Mouse (Mus musculus) c-Kit-positive CD71-negative TER-119-negative erythroid progenitor cells, embryonic 14.5 days (primary cell): Measurements from ENCODE around the gene Dnajb3.

Experiments used
- DNase-seq: peaks from one replicate; pipeline ENCODE4 v3.0.0-alpha.2; 2013; ENCODE audit warnings: low read depth

Dnajb3 gene

DNA sequence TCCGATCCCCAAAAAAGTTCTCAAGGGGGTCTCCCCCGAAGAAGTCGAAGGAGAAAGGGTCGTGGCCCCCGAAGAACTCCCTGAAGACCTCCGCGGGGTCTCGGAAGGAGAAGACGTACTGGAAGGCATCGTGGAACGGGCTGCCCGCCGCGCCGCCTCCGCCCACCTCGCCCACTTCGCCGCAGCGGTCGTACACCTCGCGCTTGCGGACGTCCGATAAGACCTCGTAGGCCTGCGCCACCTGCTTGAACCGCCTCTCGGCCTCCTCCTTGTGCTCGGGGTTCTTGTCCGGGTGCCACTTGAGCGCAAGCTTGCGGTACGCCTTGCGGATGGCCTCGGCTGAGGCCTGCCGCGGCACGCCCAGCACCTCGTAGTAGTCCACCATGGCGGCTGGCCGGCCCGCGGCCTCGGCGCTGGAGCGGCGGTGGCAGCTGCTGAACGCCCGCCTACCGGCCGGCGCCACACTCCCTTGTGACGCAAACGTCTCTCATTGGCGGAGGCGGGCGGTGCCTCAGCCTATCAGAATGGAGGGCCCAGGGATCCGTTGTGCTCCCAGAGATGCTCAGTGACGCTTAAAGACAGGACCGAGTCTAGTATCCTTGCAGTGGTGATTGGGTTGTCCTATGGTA, at the start of gene Dnajb3:
Gene Dnajb3 (minus strand): TSS at position 489 of the 629 bp plus-strand sequence.
- peak; percentile 36 for DNase-seq

DNA sequence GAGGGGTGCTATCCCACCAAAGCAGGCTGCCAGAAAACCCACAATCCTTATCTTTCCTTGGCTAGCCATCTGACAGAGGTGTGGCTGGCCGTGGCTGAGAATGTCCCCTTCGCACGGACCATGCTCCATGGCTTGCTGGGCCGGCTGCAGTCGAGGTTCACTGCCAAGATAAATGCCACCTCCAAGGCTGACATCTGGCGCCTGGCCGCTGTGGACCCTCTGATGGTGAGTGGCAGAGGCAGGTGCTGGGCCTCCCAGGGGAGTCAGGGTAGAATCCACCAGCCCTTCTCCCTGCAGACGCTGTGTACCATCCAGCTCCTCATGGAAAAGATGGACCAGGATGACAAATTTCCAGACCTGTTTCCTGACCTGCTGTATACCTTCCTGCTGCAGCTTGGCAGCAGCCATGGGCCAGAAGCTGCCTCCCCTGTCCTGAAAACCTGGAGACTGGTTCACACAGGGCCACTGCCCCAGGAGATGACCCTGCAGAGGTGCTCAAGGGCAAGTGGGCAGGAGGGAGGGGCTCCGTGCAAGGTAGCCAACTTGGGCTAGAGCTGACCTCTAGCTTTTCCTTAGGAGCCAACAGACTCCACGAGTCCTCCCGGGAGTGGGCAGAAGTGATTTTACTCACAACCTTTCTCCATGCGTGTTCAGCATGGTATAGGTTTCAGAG, 49.3 kb upstream of the Dnajb3 start:
- no peak for DNase-seq

DNA sequence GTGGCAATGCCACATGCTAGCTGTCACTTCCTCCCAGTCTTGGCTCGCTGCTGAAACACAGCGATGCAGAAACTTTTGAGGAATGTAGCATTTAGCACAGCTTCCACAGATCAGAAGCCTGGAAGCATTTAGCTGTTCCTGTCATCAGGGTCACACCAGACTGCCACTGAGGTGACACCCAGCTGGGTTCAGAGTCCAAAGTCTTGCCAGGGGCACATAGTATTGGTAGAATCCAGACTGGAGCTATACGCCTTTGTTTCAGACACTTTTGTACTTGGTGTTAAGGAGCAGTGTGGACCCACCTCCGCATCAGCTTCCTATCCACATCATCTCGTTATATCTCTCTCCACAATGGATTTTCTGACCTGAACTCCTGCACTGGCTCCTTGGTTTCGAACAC, 48.0 kb upstream of the Dnajb3 start:
- no peak for DNase-seq

DNA sequence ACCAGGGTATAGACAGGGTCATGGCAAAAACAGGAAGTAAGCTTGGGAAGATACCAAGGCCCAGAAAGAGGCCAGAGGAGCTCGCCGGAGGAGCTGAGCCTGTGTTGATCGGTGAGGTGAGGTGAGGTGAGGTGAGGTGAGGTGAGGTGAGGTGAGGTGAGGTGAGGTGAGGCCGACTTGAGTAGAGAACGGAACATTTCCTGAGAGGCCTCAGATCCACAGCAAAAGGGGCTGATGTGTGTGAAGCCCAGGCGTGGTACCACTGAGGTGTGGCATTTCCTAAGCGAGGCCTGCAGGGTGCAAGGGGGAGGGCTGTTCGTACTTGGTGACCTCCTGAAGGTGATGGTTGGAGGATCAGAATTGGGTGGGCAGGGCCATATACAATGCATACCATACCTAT, 47.5 kb upstream of the Dnajb3 start:
- DNase-seq, result no peak

GRCm38 (mm10) chr1:88250023-88250422, 44.4 kb upstream of the Dnajb3 start:
- no peak for DNase-seq

DNA sequence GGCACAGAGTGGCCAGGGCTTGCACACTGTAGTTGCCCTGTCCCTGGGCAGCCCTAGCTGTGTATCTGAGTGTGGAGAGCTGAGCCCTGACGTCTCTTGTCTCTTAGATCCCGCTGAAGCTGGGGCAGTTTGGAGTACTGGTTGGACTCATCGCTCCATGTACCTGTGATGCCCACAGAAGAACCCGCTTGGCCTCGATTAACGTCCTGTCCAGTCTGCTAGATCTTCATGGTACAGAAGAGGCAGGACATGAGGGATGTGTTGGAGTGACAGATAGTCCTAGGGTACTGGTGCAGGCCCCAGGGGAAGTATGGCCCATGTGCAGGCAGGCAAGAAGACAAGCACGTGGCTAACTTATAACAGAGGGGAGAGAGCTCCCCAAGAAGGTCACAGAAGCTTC, 44.0 kb upstream of the Dnajb3 start:
- DNase-seq, result no peak

DNA sequence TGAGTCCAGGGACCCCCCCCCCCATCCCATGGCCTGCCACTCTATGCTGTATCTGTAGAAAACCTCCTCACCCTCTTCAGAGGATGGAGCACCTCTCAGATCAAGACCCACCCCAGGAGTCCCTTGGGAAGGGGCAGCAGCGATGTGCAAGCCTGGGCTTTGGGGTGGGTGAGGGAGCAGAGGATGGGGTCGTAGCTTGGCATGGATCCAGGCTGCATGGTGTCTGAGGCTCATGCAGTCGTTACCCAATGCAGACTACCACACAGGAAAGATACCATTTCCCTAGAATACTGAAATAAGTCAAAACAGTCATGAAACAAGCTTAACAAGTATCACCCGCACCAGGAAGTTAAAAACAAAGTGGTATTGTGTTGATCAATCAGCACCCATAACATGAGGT, 43.1 kb upstream of the Dnajb3 start:
- DNase-seq, result no peak

GRCm38 (mm10) chr1:88247660-88248059, 42.1 kb upstream of the Dnajb3 start:
- DNase-seq, result no peak

DNA sequence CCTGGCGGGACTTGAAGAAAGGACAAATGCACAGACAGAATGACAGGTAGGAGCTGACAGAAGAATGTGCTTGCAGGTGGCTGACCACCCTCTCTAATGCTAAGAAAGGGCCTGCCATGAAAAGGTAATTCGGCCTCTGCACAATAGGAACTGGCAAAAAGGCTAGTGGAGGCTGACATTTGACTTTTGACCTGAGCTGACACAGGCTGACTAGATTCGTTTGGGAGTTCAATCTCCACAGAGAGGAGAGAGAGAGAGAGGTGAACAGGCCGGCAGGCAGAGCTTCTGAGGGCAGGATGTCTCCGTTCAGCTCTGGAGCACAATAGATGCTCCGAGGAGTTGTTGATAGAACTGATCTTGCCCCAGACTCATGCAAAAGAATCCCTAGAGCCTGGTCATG, 40.8 kb upstream of the Dnajb3 start:
- DNase-seq, result no peak

GRCm38 (mm10) chr1:88245881-88246280, 40.3 kb upstream of the Dnajb3 start:
- no peak for DNase-seq

- DNase-seq, result no peak
Measured at GRCm38 (mm10) chr1:88243861-88244260, 38.3 kb upstream of the Dnajb3 start.

- DNase-seq, result no peak
Measured at GRCm38 (mm10) chr1:88240579-88240978, 35.0 kb upstream of the Dnajb3 start.

DNA sequence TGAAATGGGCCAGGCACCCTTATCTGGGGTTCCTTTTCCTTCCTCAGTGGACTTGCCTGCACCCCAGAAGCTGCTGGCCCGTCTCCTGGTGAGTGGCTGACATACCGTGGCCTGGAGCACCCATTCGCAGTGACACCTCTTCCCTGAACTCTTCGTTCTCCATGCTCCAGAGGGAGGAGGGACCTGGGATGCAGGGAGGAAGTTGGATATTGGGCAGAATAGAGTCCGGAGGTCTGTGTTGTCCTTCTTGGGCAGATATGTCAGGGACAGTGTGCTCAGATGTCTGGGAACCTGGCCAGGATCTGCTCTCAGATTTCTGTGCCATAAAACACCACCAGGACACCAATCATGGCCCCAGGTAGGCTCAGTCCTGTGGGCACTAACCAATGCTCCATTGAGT, 34.5 kb upstream of the Dnajb3 start:
- no peak for DNase-seq

GRCm38 (mm10) chr1:88238771-88239170, 33.2 kb upstream of the Dnajb3 start:
- DNase-seq, result no peak

- no peak for DNase-seq
Measured at GRCm38 (mm10) chr1:88237311-88237710, 31.7 kb upstream of the Dnajb3 start.

DNA sequence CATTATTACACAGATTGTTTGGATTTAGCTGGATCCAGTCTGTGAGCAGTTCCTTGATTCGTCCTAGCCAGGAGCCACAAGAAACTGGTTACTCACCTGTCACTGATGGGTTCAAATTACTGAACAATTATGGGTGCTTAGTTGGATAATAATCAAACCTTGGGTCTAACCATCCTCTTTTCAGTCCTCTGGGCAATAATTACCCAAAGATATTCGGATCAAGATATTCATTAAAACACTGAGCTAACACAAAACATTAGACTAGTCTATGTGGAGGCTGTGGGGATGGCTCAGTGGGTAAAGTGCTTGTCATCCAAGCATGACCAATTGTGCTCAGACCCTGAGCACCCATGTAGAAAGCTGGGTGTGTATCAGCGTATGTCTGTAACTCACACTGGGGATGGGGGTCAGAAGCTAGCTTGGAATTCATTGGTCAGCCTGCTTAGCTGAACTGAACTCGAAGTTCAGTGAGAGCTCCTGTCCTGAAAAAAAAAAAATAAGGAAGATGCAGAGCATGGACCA, 30.4 kb upstream of the Dnajb3 start:
- no peak for DNase-seq

DNA sequence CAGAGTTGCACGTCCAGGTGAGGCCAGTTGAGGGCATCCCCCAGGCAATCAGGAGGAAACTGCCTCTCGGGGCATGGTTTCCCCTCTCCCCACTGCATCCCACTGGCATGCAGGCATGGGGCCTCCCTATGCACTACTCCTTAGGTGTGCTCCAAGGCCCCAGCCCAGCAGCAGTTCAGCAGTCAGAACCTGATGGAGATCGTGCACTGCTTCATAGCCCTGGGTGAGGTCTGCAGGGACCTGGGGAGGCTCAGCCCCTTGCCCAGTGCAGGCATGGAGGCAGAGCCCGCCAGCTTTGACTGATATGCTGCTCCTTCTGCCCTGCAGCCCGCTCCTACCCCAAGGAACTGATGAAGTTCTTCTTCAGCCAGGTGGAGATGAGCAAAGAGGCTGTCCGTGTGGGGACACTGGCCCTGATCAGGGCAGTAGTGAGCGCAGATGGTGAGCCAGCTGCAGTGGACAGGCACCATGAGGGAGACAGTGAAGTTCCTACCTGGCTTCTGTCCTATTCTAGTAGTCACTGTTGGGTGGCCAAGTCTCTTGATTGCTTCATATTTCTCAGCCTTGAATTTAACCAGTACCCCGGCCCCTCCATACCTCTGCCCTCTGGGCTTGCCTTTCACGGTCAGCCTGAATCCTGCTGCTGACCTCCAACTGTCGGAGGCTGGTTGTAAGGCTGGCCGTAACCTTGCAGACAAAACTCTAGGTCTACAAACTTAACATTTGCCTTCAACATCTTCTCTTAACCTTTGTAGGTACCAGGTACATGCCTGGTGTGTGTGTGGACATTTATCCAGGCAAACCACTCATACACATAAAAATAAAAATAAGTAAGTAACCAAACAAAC, 29.7 kb upstream of the Dnajb3 start:
- DNase-seq, result no peak

- no peak for DNase-seq
Measured at GRCm38 (mm10) chr1:88234646-88235045, 29.1 kb upstream of the Dnajb3 start.

DNA sequence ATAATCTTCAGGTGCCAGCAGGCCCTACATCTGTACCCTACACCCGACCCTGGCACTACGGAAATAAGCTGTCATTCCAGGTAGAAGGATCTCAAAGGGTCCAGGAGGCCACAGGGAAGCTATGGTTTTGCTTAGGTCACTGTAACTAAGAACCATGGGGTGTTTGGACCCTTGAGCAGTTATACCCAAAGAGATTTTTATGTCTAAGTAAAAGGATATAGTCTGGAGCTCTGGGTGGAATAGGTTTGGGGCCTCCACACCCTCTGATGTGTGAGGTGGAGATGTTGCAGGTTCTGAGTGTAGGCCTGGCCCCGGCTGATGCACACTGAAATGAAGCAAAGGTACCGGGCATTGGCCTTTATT, 28.6 kb upstream of the Dnajb3 start:
- no peak for DNase-seq

GRCm38 (mm10) chr1:88233421-88234247, 28.1 kb upstream of the Dnajb3 start:
- no peak for DNase-seq

DNA sequence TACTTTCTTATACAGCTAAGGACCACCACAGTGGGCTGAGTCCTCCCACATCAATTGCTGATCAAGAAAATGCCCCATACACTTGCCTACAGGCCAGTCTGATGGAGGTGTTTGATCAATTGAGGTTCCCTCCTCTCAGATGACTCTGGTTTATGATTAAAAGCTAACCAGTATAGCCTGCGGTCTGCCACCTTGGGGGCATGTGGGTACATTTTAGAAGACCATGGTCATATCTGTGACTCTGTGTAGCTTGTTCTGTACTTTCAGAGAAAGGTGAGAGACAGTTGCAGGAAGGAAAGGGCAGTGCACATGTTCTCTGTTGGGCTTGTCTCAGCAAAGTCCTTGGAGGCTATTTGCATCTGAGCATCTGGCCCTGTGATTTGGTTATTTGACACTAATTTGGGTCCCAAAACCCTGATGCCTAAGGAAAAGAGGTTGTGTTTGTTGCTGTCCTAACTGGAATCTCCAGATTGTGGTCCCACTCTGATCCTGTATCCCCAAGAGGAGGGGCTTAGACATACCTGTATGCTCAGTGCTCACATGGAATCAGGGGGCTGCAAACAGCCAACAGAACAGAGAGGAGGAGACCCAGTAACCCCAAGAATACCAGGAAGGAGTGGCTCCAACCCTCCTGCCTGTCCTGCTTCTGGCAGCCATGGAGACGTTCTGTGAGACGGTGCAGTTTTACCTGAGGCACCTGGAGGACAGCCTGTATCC, 27.2 kb upstream of the Dnajb3 start:
- DNase-seq, result no peak
